Mouse (Mus musculus): ENCODE measurements around the gene Arrdc2.
A peak's percentile ranks its signal among the peaks of the same experiment; 100 is the strongest.

The Arrdc2 gene

DNA sequence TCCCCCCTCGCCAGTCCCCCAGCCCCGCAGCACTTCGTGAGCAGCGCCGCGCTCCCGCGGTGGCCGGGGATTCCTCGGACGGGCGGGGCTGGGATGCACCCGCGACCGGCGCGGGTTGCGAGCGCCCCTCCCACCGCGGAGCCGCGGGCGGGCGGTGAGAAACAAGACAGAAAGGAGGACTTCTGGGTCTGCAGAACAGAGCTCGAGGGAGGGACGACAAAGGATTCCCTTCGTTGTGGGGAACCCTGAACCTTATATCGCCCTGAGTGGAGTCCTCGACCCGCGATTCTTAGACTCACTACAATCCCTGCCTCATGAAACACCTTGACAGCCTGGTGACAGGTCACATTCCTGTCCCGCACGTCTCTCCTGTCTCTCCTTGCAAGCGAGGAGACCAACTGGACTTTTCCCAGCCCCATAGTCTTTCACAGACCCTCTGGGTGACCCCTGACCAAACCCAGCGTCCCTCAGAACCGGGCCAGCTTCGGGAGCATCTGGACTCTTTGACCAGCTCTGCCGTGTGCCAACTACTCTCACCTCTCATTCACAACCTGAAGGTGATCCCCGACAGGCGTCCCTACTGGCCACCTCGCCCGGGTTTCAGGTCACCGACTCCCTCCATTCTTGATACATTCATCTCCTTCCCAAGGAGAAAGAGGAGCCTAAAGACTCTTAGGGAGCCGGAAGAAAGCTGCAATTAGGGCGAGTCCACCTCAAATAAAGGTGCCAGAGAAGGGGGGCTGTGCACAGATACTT is 24.6 kb upstream of the Arrdc2 start:
- no peak for DNase-seq (ENCODE audit: low spot score)

DNA sequence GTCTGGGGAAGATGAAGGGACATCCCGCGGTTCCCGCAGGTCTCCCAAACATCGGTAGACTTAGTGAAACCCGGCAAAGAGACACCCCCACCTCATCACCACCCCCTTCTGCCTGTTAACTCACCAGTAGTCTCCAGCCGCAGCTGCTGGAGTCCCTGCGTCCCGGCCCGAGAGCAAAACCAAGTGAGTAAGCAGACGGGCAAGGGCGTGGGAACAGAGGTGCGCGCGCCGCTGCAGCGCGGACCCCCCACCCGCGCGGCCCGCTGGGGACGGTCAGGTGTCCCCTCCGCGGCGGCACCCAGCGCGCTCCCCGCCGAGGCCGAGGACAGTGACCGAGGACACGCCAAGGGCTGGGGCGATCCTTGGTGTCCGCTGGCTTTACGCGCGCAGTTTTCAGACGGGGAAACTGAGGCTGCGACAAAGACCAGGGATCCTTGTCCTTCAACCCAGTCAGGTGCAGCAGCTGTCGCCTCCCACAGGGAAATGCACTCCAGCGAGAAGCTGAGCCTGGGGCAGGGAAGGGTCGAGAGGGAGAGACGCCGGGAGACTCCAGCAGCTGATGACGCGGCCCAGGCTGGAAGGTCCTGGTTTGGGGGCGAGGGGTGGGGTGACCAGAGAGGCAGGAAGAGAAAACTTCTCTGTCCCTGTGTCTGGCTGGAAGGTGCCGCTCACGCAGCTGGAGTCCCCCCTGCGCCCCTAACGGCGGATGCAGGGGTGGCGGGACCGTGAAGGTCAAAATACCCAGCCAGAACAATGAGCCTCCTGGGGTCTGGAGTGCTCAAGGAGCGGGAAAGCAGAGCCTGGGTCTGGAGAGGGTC is 23.5 kb upstream of the Arrdc2 start, which contains the start of gene Kcnn1:
Gene Kcnn1, minus strand, starts transcription at position 435 of the 818 bp plus-strand sequence.
- no peak for DNase-seq (ENCODE audit: low spot score)

DNA sequence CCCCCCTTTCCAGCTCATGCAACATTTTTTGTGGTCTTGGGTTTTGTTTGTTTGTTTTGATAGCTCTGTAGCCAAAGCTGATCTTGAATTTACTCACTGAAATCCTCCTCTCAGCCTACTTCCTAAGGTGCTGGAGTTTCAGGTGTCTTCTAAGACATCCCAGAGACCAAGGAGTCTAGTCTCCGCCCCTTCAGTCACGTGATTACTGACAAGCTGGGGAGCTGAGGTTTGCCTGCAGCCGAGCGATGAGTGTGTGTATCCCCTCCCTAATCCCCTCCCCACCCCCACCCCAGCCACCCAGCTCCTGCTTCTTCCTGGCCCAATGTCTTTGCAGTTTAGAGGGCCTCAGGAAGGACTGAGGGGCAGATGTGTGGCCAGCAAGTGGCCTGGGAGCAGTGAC is 18.0 kb upstream of the Arrdc2 start:
- no peak for DNase-seq (ENCODE audit: low spot score)

DNA sequence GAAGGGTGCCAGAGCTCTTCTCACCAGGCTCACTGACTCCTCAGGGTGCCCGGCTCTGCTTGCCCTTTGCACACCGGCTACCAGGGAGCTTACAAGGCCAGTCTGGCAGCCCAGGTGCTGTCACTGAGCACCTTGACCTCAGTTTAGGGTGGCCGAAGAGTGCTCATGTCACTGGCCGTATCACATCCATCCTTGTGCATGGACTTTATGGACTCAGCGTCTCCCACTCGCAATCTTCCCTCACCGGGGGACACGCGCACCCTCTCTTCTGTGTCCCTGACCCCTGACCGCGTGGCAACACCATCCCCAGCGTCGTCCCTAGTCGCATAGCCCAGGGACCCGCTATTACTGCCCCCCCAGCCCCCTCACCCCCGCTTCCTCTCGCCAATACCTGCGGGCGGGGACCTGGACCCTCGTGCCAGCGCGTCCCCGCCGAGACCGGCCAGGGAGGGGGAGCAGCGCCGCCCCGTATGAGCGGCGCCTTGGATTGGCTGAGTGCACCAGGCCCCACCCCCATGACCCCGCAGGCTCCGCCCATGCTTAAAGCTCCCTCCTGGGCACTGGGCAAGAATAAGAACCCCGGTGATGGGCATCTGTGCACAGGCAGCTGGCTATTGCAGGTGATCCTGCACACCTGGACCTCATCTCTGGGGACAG is 17.1 kb upstream of the Arrdc2 start:
- DNase-seq (ENCODE audit: low spot score), result peak; percentile 57

DNA sequence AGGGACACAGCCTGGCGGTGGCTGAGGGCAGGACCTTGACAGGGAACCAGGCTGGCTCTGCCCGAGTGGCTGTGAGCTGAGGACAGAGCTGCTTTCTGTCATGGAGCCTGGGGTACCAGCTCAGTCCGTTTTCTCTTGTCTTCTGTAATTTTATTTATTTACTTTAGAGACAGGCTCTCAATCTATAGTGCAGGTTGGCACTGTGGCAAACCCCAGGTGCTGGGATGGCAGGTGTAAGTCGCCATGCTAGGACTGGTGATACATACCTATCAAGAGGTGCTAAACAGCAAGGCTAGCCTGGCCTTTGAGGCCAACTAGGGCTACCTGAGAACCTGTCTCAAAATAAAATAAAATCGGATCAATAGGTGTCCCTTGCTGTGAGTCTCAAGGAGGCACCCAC is 16.5 kb upstream of the Arrdc2 start:
- DNase-seq (ENCODE audit: low spot score), result no peak

DNA sequence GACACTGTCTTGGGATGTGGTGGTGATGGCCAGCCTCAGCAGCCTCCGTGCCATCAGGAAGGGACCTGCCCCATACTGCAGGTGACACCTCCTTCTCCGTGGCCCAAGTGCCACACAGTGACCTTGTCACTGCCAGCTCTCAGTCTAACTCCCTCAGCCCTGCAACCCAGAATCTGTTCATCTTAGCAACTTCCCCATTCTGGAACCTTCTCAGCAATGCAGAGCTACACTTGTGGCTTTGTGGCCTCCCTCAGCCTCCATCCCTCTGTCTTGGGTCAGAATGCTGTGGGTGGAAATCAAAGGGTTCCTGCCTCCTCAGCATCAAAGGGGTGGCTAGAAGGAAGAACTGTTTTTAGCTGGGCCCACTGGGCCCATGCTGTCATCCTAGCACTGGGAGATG is 14.3 kb upstream of the Arrdc2 start:
- no peak for DNase-seq (ENCODE audit: low spot score)

DNA sequence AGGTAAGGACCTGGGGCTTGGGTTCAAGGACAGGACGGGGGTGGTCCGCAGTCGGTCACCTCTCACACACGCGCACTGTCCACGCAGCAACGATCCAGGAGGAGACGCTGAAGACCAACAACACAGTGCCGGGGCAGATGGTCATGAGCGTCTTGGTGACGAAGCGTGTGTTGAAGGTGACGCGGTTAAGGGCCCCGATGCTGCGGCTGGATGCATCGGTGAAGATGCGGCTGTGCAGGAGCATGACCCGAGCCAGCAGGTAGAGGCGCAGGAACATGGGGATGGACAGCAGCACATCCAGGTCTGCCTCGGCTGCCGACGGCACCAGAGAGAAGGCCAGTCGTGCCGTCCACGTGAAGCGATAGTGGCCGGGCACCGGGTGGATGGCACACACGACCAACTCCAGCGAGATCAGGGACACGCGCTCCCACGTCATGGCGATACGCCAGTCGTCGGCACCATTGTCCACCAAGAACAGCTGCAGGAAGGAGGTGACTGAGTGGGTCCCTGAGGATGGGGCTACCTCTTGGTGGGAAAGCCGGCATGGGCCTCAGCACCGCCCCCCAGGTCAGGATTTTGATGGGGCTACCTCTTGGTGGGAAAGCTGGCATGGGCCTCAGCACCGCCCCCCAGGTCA is 13.2 kb upstream of the Arrdc2 start:
- no peak for DNase-seq (ENCODE audit: low spot score)

DNA sequence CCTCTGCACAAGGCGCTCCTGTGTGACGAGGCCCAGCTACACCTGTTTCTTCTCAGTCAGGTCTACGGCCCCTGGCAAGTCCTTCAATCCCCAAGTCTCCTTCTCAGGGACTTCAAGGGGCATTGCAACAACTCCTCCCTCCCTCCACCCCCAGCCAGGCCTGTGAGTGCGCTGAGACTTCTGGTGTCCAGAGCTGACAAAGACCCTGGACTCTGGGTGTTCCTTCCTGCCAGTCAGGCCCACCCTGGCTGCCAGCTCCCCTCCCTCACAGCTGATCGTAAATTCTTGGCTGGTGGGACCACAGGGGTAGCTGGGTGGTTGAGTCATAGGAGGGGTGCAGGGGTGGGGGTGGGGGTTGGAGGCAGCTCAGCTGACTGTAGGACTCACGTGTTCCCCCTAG is 12.3 kb upstream of the Arrdc2 start:
- no peak for DNase-seq (ENCODE audit: low spot score)

DNA sequence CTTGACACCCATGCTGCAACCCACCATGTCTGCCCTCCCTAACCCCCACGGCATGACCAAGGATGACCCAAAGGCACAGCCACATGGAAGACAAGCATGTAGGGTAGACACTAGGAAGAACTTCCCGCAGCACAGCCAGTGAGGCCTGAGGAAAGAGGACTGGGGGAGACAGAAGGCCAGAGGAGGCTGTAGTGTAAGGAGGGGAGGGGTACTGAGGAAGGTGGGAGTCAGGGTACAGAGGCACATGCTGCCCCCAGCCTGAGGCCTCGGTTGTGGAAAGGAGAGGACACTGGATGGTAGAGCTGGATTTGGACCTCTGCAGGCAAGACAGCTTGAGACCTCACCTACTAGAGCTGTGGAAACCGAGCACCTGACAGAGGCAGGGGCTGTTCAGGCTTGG is 11.4 kb upstream of the Arrdc2 start:
- DNase-seq (ENCODE audit: low spot score), result no peak

DNA sequence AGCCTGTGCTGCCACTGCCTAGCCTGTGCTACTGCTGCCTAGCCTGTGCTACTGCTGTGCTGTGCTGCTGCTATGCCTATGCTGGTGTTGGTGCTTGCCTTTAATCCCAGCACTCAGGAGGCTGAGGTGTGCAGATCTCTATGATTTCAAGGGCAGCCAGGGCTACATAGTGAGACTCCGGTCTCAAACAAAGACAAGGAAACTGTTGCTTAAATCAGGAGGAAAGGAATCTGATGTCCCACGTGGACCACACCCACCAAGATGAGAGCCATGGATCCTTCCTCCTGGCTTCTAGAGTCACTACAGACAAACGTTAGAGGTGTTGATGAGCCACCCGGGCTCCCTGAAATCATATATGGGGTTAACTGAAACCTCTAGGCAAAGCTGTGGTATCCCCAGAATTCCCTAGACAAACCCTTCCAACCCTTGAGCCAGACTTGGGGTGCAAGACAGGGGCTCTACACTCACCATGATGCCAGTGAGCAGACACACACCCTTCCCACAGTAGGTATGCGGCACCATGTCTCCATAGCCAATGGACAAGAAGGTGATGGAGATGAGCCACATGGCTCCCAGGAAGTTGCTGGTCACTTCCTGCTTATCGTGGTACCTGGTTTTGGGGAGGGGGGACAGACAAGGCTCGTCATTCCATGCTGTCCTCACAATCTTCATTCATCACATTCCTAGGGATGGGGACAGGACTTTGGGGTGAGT is 10.8 kb upstream of the Arrdc2 start:
- DNase-seq (ENCODE audit: low spot score), result no peak

DNA sequence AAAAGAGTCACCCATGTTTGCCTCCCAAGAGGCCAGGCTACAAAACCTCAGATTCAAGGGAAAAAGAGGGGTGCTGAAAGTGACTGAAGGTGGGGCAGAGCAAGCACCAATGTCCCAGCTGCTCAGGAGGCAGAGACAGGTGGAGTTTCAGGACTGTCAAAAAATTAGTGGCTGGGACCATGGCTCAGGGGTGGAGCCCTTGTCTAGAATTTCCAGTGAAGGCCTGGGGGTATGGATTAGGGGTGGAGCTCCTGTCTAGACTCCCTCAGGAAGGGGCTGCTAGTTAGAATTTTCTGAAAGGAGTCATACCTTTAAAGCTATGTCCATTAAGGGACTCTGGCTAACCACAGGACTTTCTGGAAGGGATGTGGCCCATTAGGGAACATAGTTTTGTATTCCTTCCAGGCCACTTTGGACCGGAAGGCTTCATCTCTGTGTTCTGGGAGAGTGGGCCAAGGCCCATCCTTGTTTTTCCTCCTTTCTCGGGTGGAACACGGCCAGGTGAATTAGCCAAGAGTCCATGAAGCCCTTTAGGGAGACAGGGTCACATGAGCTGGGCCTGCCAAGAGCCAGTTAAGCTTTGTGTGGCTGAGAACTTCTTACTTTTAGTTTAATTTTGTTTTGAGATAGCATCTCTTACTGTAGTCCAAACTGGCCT is 9.9 kb upstream of the Arrdc2 start:
- no peak for DNase-seq (ENCODE audit: low spot score)

DNA sequence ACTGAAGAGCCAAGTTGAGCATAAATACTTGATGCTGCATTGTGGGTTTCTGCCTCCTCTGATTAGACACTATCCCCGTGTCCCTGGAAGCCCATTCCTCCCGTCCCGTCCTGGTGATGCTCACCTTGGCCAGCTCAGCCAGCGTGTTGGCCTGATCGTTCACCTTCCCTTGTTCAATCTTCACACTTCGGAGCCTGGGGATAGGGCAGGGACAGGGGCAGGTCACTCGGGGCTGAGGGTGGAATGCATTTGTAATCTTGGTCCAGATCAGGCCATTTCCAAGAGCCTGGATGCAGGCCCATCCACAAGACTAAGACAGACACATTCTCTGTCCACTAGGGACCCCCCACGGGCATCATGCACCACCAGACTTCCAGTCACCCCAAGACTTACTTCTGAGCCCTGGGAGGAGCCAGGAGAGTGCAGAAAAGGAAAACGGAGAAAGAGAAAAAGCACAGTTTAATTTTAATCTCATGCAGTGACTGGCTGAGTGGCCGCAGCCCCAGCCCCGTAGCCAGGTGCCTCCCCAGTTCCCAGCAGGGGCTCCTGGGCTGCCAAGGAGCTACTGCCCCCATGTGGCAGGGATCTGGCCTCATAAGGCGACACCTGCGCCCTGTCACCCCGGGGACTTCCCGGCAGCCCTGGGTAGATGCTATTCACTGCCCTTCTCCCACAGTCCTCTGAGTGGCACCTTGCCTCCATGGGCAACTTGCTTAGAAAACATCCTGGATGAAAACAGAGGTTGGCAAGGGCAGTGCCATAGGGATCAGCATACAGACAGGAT is 7.0 kb upstream of the Arrdc2 start:
- no peak for DNase-seq (ENCODE audit: low spot score)

DNA sequence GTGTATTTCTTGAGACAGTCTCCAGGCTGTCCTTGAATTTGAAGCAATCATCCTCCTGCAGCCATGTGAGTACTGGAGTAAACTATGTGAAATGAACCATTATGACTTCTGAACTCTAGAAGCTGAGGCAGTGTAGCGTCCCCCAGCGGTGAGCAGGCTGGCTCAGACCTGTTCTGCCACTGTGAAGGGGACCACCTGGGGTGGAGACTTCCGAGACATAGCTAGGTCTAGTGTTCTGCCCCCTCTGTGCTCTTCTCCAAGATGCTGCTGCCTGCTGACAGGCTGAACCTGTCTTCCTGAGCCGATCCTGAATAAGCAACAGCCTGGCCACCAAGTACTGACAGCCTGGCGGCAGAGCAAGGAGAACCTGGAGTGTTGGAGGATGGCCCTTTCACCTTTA is 5.6 kb upstream of the Arrdc2 start:
- DNase-seq (ENCODE audit: low spot score), result no peak

DNA sequence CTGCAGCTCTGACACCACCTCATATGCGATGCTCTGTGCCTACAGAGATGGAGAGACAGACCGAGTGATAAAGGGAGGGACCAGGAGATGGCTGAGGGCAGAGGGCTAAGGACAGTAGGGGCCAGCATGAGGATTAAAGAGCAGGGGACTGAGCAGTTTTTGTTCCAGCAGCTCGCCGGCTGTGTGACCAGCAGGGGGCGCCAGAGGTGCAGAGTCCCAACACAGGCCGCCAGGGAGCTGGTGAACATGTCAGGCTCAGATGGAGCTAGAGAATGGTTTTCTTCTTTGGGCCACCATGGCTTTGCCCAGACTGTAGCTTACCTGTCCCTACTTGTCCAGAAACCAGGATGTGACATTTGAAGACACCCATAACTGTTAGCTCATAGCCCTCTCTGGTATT is 5.0 kb upstream of the Arrdc2 start:
- peak; percentile 94 for DNase-seq (ENCODE audit: low spot score)

DNA sequence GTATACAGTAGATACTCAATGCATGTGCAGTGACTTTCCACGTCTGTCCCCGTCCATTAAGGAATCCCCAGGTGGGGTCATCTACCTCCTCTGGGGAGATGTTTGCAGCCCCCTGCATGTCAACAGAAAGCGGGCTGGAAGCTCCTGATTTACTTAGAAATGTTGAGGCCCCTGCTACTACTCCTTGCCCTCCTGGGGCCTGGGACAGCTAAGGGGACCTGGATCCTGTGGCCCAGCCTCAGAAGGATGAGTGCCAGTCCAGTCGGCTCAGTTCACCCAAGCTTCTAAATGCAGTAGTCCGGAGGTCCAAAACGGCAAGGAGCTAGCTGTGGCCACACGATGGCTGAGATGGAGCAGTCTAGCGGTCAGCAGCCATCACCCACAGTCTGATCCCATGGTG is 4.4 kb upstream of the Arrdc2 start:
- no peak for DNase-seq (ENCODE audit: low spot score)

DNA sequence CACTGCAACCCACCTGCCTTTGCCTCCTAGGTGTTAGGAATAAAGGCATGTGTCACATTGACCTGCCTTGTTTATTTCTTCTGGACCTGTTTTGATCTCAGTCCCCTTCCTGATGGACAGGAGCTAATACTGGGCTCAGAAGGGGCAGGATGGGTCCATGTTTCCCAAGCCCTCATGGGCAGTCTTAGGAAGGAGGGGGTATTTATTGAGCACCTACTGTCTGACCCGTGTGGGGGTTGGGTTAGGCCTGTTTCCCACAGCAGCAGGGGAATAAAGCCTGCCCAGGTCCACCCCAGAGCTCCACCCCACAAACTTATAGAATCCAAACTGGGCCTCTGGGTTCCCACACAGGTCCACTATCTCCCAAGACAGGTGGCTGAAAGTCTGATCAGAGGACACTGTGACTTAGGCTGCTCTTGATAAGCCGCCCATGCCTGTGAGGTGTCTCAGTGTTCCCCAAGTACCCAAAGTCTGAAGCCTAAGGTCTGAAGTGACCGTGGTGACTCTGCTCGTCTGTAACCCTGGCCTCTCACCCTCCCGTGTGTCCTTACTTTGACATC is 3.8 kb upstream of the Arrdc2 start:
- no peak for DNase-seq (ENCODE audit: low spot score)

DNA sequence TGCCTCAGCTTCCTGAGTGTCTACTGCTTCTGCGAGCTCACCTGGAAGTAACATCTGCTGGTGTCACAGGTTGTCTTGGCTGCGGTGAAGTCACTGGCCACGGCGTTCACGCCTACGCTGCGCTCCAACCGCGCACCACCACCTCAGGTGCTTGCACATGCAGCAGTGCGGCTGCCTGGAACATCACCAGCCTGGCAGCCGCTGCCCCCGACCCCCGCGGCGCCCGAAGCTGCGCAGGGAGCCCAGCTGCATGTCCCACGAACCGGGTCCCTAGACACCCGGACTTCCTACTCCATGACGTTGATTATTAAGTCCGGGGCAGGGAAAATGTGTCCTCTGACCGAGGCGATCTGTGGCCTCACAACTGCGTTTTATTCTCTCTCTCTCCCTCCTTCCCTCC is 3.0 kb upstream of the Arrdc2 start:
- DNase-seq (ENCODE audit: low spot score), result no peak

DNA sequence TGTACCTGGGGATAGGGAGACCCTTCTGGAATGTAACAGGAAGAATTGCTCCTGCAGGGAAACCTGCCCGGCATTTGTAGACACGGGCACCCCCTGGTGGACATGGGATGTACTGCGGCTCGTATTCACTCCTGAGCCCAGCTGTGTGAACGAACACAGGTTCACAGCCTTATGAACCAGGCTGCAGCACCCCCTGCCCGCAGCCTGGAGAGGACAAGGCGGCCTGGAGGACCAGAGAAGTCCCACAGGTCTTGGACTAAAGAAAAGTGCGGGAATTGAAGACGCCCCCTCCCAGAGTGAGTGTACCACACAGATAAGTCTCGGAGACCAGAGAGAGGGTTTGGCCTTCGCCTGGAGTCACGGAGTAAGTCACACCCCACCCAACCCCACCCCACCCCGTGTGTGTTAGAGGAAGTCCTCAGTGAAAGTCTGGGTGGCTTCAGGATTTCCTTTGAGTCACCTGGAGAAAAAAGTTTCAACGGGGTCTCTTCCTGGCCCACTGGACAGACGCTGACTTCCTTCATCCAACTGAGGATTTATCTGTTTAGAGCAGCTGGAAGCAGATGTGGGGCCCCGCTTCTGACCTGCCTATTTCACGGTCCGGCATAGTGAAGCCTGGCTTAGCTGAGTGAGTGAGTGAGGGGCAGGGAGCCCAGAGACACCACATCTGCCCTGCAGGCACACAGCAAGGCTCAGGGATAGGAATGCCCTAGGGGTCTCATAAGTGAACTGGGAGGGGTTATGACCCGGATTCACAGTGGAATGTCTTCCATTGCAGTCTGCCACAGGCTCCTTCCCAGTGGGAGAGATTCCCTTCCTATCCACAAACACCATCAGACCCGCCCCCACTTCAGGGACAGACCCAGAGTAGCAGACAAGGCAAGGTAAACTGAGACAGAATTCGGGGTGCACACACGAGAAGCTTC is 1.9 kb upstream of the Arrdc2 start:
- peak; percentile 94 for DNase-seq (ENCODE audit: low spot score)

DNA sequence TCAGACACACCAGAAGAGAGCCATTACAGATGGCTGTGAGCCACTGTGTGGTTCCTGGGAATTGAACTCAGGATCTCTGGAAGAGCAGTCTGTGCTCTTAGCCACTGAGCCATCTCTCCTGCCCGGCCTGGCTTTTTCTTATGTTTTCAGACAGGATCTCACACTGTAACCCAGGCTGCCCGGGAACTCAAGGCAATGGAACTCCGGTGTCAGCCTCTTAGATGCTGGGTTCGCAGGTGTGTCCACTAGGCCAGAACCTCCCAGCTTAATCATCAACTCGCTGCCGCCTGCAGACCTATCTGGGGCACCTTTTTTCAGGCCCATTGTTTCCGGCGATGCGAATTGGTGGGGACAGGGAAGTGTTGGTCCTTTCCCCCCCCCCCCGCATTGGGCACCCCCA is 1.1 kb upstream of the Arrdc2 start:
- no peak for DNase-seq (ENCODE audit: low spot score)
